9 mouse cellular contexts compared by ENCODE assay signal in genomic region chr10:111422057-111422456, GRCm38 (mm10). TPM values are rescaled to one million over a fixed set of nuclear protein-coding genes. Genes with fewer than 3 reads are reported as not detected.
DNase-seq lines count a peak whose midpoint lies in the region; ATAC-seq and TF ChIP-seq lines count a peak whose summit lies in the region.
"Had no signal": no experiment of that assay in that cellular context is flagged by ENCODE, and none has a peak within 500 bp of the region (broad histone marks: within the 10 kb centered on the region; RNA-seq: fewer than 3 reads in every experiment).

No protein-coding gene starts in this region.

- 4% methylated on average over 6 of the region's 6 CpGs for WGBS in forebrain, embryonic 11.5 days
- WGBS in forebrain, postnatal 0 days = 15% methylated on average over 6 of the region's 6 CpGs
- WGBS in intestine, postnatal 0 days = 36% methylated on average over 6 of the region's 6 CpGs
- WGBS in neural tube, embryonic 12.5 days = under 1% methylated on average over 6 of the region's 6 CpGs

- intact Hi-C loops in gastrocnemius, postnatal 36 days (cut with DNase I) = no loop called here

- 0 out of 2 replicates have a peak overlapping the region, but pooled peaks have one; percentile 28 for H3K4me2 ChIP-seq in forebrain, embryonic 11.5 days (ENCODE audit: low read depth, low read length, severe bottlenecking)
- no peak overlapping the region for H3K4me2 ChIP-seq in forebrain, postnatal 0 days (ENCODE audit: low read depth)
- H3K4me2 ChIP-seq in intestine, postnatal 0 days (replicated peaks; ENCODE audit: low read depth) = peak overlapping the region; percentile 56
- H3K4me2 ChIP-seq in neural tube, embryonic 12.5 days (replicated peaks) = peak overlapping the region; percentile 41

- H3K9me3 ChIP-seq in forebrain, embryonic 11.5 days (ENCODE audit: control insufficient read depth, low read length) = no peaks in the 10 kb centered on the region
- no peaks in the 10 kb centered on the region for H3K9me3 ChIP-seq in forebrain, postnatal 0 days (ENCODE audit: low read length)
- no peaks in the 10 kb centered on the region for H3K9me3 ChIP-seq in intestine, postnatal 0 days (ENCODE audit: control insufficient read depth)
- no peaks in the 10 kb centered on the region for H3K9me3 ChIP-seq in neural tube, embryonic 12.5 days

- TF ChIP-seq CTCF in forebrain, postnatal 0 days (IDR thresholded peaks at IDR 0.05; ENCODE audit: low read depth) = no peak
- TF ChIP-seq CTCF in intestine, postnatal 0 days (IDR thresholded peaks at IDR 0.05; ENCODE audit: low read depth) = no peak

- ATAC-seq in forebrain, embryonic 11.5 days (replicated peaks; ENCODE audit: low FRiP score) = peak; percentile 51; the same call in 1 of the 2 replicates
- no peak for ATAC-seq in forebrain, postnatal 0 days
- no peak for ATAC-seq in intestine, postnatal 0 days
- ATAC-seq in neural tube, embryonic 12.5 days (ENCODE audit: low FRiP score, low read depth) = peak; percentile 48; the same call in 1 of the 2 replicates
- no peak for ATAC-seq in erythroid progenitor cell, adult 5-6 weeks (replicated peaks; ENCODE audit: low FRiP score, poor library complexity, severe bottlenecking)

- H3K27ac ChIP-seq in forebrain, embryonic 11.5 days (ENCODE audit: low read depth, low read length) = no peak overlapping the region
- H3K27ac ChIP-seq in forebrain, postnatal 0 days (ENCODE audit: low read depth, low read length) = no peak overlapping the region
- no peak overlapping the region for H3K27ac ChIP-seq in intestine, postnatal 0 days (ENCODE audit: low read depth, low read length)
- no peak overlapping the region for H3K27ac ChIP-seq in neural tube, embryonic 12.5 days

- no peak overlapping the region for H3K9ac ChIP-seq in forebrain, embryonic 11.5 days (ENCODE audit: low read length)
- no peak overlapping the region for H3K9ac ChIP-seq in forebrain, postnatal 0 days
- H3K9ac ChIP-seq in intestine, postnatal 0 days (ENCODE audit: low read depth, low read length) = no peak overlapping the region
- H3K9ac ChIP-seq in neural tube, embryonic 12.5 days = no peak overlapping the region

- H3K36me3 ChIP-seq in forebrain, embryonic 11.5 days (ENCODE audit: control insufficient read depth, insufficient read depth, low read length) = no peaks in the 10 kb centered on the region
- no peaks in the 10 kb centered on the region for H3K36me3 ChIP-seq in forebrain, postnatal 0 days (ENCODE audit: insufficient read depth)
- H3K36me3 ChIP-seq in intestine, postnatal 0 days (ENCODE audit: control insufficient read depth, insufficient read depth) = no peaks in the 10 kb centered on the region
- no peaks in the 10 kb centered on the region for H3K36me3 ChIP-seq in neural tube, embryonic 12.5 days

- H3K27me3 ChIP-seq in forebrain, embryonic 11.5 days (ENCODE audit: control insufficient read depth, insufficient read depth, low read length) = no peaks in the 10 kb centered on the region
- H3K27me3 ChIP-seq in forebrain, postnatal 0 days (ENCODE audit: insufficient read depth, low read length) = no peaks in the 10 kb centered on the region
- H3K27me3 ChIP-seq in intestine, postnatal 0 days (replicated peaks; ENCODE audit: control insufficient read depth, insufficient read depth, low read length) = no peaks in the 10 kb centered on the region
- no peaks in the 10 kb centered on the region for H3K27me3 ChIP-seq in neural tube, embryonic 12.5 days (replicated peaks)

- H3K4me3 ChIP-seq in forebrain, embryonic 11.5 days (ENCODE audit: low read depth, low read length) = no peak overlapping the region
- no peak overlapping the region for H3K4me3 ChIP-seq in forebrain, postnatal 0 days (ENCODE audit: low read depth, low read length)
- no peak overlapping the region for H3K4me3 ChIP-seq in intestine, postnatal 0 days (ENCODE audit: low read depth, low read length)
- H3K4me3 ChIP-seq in neural tube, embryonic 12.5 days = no peak overlapping the region

- DNase-seq in forebrain, embryonic 11.5 days (ENCODE audit: low spot score) = no peak
- no peak for DNase-seq in forebrain, postnatal 0 days
- DNase-seq in embryo, embryonic 10 days (ENCODE audit: low spot score) = peak; percentile 39
- DNase-seq in cerebellum, adult 18-20 months = no peak
- DNase-seq in gastrocnemius, postnatal 36 days = no peak
- DNase-seq: cerebellum, postnatal 10 days had no signal

- H3K4me1 ChIP-seq in forebrain, embryonic 11.5 days (replicated peaks; ENCODE audit: control insufficient read depth, insufficient read depth, low read length) = peaks cover 7% of the 10 kb centered on the region; the same call in 1 of the 2 replicates
- peaks cover 11% of the 10 kb centered on the region for H3K4me1 ChIP-seq in forebrain, postnatal 0 days (ENCODE audit: insufficient read depth)
- H3K4me1 ChIP-seq in intestine, postnatal 0 days (replicated peaks; ENCODE audit: control insufficient read depth, insufficient read depth, low read length) = no peaks in the 10 kb centered on the region
- peaks cover 17% of the 10 kb centered on the region for H3K4me1 ChIP-seq in neural tube, embryonic 12.5 days

RNA-seq across cellular contexts. Expression of gene Nap1l1, which starts 51.0 kb away (rescaled TPM):
- 399 and 441 TPM in 2 replicates for polyA plus RNA-seq in forebrain, embryonic 11.5 days (2014; fragmentation: Nextera tagmentation; extraction: Ambion mirVana)
- total RNA-seq in forebrain, postnatal 0 days (2014; rRNA removed) = 114 and 121 TPM in 2 replicates
- polyA plus RNA-seq in forebrain, postnatal 0 days (2015; fragmentation: Nextera tagmentation; extraction: Ambion mirVana) = 162 and 189 TPM in 2 replicates
- polyA plus RNA-seq in intestine, postnatal 0 days (2015; fragmentation: Nextera tagmentation; extraction: Ambion mirVana) = 62.1 and 64.2 TPM in 2 replicates
- 247 and 251 TPM in 2 replicates for polyA plus RNA-seq in neural tube, embryonic 12.5 days (2016; fragmentation: Nextera tagmentation; extraction: Ambion mirVana)
- total RNA-seq in gastrocnemius, postnatal 36 days (2021) = 10 to 100 TPM; 47.7 to 54.7 TPM
- total RNA-seq in erythroid progenitor cell, adult 5-6 weeks (2015; ENCODE audit: low replicate concordance) = 170 and 182 TPM in 2 replicates
- total RNA-seq in erythroid progenitor cell, adult 5-6 weeks (2017; ENCODE audit: low replicate concordance) = 199 and 208 TPM in 2 replicates

Comparison
In these comparisons a context has a peak if more than half of its experiments do, and no peak if none do; other contexts are left out.
1. ATAC-seq: peak in forebrain, embryonic 11.5 days (single experiment) and neural tube, embryonic 12.5 days (single experiment); none in forebrain, postnatal 0 days (single experiment), intestine, postnatal 0 days (single experiment) and erythroid progenitor cell, adult 5-6 weeks (single experiment).